Mouse (Mus musculus) heart, adult 8-10 months (tissue): ENCODE data around the gene Atxn1. TPM values are rescaled to one million over a fixed set of nuclear protein-coding genes. Genes with fewer than 3 reads are reported as not detected.
A peak's percentile ranks its signal among the peaks of the same experiment; 100 is the strongest.

Source experiments
- DNase-seq: peaks from one replicate; pipeline ENCODE4 v3.0.0; 2022; ENCODE audit warnings: low spot score
- total RNA-seq, 4 experiments: library from RNA; stranded (reverse); gene quantifications; 2 replicates each; pipeline ENCODE4 v1.2.4; 2022

Atxn1 gene
- total RNA-seq, 4 experiments from 2014 or later, result 33.5 to 37.8 (median 35.8) TPM

DNA sequence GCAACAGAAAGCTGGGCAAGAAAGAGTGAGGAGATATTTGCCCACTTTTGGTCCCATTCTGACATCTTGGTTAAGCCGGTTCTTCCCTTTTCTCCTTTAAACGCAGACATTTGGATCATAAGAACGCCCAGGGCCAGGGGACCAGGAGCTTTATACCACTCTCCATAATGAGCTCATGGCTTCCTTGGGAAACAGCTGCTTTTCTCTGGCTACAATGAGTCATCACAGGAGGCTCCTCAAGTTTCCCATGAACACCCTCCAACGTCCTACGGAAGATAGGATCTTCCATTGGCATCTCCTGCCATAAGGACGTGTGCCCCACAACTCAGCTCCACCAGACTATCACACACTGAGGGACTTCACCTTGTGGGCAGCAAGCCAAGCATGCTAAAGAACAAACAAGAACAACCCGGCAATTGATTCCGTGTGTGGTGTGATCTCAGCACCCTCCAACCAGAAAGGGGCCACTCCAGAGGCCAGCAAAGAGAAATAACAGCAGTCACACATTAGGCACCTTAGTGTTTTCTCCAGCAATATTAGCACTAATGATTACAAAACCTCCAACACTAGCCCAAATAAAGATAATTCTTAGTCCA is 135.4 kb downstream of the Atxn1 start:
- peak; percentile 40 for DNase-seq

GRCm38 (mm10) chr13:45828035-45828434 is 136.8 kb downstream of the Atxn1 start:
- DNase-seq, result no peak

DNA sequence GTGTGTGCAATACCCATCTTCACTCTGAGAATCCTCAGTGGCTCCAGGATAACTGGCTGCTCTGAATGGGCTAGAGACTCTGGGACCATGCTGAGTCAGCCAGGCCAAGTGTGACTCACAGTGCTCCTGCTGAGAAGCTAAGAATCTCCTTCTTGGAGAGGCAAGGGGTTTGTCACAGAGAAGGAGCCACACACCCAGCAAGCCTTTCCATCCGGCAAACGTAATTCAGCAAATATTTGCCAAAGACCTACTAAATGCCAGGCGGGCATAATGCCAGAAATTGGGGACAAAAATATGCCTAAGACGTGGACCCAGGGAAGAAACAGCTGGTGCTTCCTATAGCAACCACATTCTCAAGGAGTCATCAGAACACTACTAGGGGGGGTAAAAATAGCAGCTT is 137.2 kb downstream of the Atxn1 start:
- peak; percentile 33 for DNase-seq

DNA sequence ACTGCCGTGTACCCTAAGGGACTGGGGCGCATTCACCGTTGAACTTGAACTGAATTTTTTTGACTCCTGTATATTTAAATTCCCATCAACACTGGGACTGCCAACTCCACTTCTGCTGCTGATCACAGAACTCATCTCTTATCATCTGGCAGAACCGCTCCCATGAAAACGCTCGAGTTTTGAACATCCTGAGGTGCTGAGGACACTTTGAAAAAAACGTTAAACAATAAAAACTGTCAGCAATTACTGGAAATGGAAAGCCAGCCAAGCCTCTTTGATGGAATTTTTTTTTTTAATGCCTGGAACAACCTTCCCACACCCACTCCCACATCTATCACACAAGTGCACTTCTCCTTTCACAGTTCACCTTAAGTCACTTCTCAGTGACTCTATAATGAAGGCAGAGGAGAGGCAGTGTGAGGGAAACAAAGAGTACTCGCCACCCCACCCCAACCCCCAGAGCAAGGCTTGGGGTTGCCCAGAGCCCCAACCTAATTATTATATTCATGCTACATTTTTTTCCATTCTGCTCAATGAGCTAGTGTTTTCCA is 137.7 kb downstream of the Atxn1 start:
- DNase-seq, result no peak

- DNase-seq, result no peak
These were observed 142.3 kb downstream of the Atxn1 start for GRCm38 (mm10) chr13:45822491-45822829.

- no peak for DNase-seq
These were observed 142.9 kb downstream of the Atxn1 start for GRCm38 (mm10) chr13:45821764-45822490.

DNA sequence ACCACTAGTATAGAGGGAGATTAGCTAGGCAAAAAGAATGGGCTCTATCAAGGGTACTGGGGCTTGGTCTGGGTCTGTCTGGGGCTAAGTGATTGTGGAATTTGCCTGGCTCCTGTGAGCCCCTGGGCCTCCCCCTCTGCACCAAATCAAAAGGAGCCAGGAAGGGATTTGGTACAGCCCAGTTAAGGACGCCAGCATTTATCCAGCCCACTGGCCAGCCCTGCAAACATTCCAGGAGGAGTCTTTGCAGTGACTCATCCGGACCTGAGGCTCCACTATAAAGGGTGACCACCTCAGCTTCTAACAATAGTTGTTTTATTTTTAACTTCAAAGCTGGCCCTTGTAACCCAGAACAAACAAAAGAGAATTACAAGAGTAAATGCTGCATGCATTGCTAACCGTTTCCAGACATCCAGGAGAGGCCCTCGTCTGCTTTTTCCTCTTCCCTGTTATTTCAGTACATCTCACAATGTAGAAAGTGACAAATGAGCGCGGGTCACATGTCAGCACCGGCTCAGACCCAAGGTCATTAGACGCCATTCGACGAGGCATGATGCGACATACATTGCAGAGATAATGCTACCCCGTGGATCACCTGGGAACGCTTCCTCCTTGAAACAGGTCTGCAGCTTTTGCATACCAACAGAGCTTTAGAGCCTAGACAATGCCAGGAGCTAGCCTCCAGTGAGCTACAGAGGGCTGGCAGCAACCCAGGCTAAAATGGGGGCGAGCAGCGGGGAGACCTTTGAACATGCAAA is 144.2 kb downstream of the Atxn1 start:
- peak; percentile 71 for DNase-seq

GRCm38 (mm10) chr13:45816670-45817069 is 148.1 kb downstream of the Atxn1 start:
- DNase-seq, result no peak

- no peak for DNase-seq
These were observed 154.9 kb downstream of the Atxn1 start for GRCm38 (mm10) chr13:45809777-45810410.

- no peak for DNase-seq
These were observed 157.2 kb downstream of the Atxn1 start for GRCm38 (mm10) chr13:45807593-45808043.

- no peak for DNase-seq
These were observed 157.9 kb downstream of the Atxn1 start for GRCm38 (mm10) chr13:45806600-45807525.

GRCm38 (mm10) chr13:45805915-45806599 is 158.8 kb downstream of the Atxn1 start:
- no peak for DNase-seq

DNA sequence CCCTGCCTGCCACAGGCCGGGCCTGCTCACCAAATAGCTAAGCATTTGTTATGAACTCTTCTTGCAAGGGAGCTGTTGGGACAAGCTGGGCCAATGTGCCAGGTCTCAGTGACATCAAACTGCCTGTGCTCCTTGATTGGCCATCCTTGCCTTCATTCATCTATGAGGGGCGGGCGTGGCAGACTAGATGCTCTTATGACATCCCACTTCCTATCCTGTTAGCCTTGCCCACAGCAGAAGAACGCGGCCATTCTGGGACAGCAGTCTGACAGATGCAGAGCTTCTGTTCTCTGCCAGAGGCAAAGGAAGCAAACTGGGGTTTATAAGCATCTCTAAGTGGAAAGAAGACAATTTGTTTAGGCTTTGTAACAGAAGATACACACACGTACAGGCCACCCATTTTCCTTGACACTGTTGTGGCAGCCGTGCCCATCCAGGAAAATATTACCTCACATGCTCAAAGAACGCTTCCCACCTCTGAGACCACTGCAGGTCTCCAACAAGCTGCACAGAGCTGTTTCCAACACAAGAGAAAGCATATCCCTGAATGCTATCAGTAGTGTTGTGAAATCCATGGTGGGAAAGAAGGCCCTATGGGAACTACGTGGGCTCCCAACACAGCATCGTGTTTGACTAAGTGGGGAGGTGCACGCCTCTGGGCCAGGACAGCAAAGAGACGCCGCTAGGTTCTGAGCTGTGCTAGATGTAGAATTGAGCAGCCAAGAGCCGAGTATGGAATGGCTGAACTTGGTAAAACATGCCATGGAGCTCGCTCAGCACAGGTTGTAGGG is 162.0 kb downstream of the Atxn1 start:
- peak; percentile 70 for DNase-seq

DNA sequence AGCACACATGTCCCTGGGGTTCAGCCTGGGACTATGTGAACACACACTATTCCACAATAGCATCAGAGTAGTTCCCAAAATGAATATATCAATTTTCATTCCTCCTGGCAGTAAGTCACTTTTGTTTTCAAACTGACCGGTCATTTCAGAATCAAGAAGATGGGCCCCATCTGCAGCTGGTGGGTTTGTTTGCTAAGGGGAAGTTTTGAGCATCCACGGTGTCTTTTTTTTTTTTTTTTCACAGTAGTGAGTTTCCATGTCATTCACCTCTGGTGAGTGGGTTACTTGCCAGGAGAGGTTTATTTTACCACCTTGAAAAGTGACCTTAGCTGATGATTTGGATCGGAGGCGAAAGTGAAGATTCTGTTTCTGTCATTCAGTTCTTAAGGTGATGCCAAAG is 166.6 kb downstream of the Atxn1 start:
- no peak for DNase-seq

GRCm38 (mm10) chr13:45797696-45798095 is 167.1 kb downstream of the Atxn1 start:
- no peak for DNase-seq

DNA sequence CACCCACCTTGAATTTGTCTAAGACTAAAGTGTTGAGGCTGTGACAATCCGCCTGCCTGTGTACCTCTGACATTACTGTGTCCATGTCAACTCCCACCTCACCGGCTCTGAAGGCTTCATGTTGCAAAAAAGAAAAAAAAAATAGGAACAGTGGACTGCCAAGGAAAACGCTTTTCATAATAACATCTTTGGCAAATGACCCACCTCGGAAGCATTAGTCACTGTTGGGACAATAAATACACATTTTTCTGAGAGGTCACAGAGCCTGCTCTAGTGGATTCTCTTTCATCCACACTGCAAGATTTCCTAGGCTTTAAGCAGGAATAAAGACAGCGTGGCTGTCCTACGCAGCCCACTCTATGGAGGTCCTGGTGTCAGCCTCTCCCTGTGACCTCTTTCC is 168.5 kb downstream of the Atxn1 start:
- no peak for DNase-seq

GRCm38 (mm10) chr13:45793796-45794195 is 171.0 kb downstream of the Atxn1 start:
- no peak for DNase-seq

GRCm38 (mm10) chr13:45786409-45786808 is 178.4 kb downstream of the Atxn1 start:
- no peak for DNase-seq

DNA sequence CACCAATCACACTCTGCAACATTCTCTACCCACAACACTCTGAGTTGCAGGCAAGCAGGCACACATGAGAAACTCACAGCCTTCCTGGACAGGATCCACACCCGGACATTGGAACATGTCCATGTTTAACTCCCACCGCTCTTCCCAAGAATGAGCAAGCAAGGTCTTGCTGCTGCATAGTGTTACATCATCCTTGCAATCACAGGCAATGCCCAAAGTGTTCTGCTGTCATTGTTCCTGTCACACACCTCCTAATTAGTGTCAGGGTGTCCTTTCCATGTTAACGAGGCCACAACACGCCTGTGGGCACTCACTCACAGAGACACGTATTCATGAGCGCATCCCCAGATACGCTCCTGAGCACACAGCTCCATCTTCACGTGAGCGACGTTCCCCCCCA is 181.1 kb downstream of the Atxn1 start:
- no peak for DNase-seq
